Mouse (Mus musculus) heart, adult 2 months (tissue): ENCODE results near the gene Camkv. TPM values are rescaled to one million over a fixed set of nuclear protein-coding genes. Genes with fewer than 3 reads are reported as not detected.

Experiments
- DNase-seq, 2 experiments: peaks; one replicate each; pipeline ENCODE4 v3.0.0; 2021
- H3K27ac ChIP-seq: fragments of 200-600 bp; 2 replicates; pipeline ENCODE4 v1.8.1; 2022
- H3K27me3 ChIP-seq: fragments of 200-500 bp; 2 replicates; pipeline ENCODE4 v1.6.1; 2012; ENCODE audit warnings: mild to moderate bottlenecking, low read length, inconsistent platforms, mixed read lengths; ENCODE audit not compliant: control insufficient read depth, insufficient read depth
- H3K36me3 ChIP-seq: fragments of 200-500 bp; 2 replicates; pipeline ENCODE4 v1.6.1; 2012; ENCODE audit warnings: low read length, inconsistent platforms; ENCODE audit not compliant: control insufficient read depth, insufficient read depth
- H3K4me1 ChIP-seq: fragments of 200-500 bp; 2 replicates; pipeline ENCODE4 v1.6.1; 2011; ENCODE audit warnings: low read length; ENCODE audit not compliant: control insufficient read depth, insufficient read depth
- H3K4me3 ChIP-seq: fragments of 200-600 bp; 2 replicates; pipeline ENCODE4 v1.8.1; 2022
- H3K79me2 ChIP-seq: fragments of 200-500 bp; replicated peaks from 2 replicates; pipeline ENCODE4 v1.6.1; 2012; ENCODE audit warnings: mild to moderate bottlenecking, inconsistent platforms, low read length, moderate library complexity, mixed read lengths; ENCODE audit not compliant: control insufficient read depth, insufficient read depth
- H3K9ac ChIP-seq: fragments of 200-500 bp; 2 replicates; pipeline ENCODE4 v1.6.1; 2012; ENCODE audit warnings: low read depth, mild to moderate bottlenecking, control low read depth, inconsistent platforms, low read length, mixed read lengths
- CTCF ChIP-seq: fragments of 200-600 bp; IDR thresholded peaks from 2 replicates; pipeline ENCODE4 v1.8.1; 2022; ENCODE audit warnings: antibody characterized with exemption, mild to moderate bottlenecking, moderate library complexity
- EP300 ChIP-seq: fragments of 200-500 bp; IDR thresholded peaks from 2 replicates; pipeline ENCODE4 v1.6.1; 2011; ENCODE audit warnings: low read depth, low read length, control low read depth; ENCODE audit not compliant: insufficient read depth
- POLR2A ChIP-seq: fragments of 200-500 bp; IDR thresholded peaks from 2 replicates; pipeline ENCODE4 v1.6.1; 2011; ENCODE audit warnings: mild to moderate bottlenecking, low read depth, low read length, control low read depth; ENCODE audit not compliant: insufficient read depth
- WGBS: fragments of 180-500 bp; shearing (Covaris S2); methylation state at CpG from one replicate; pipeline ENCODE4 v1.1.7; 2018; 5-methylcytosine and 5-hydroxymethylcytosine counted together
- intact Hi-C: fragments of 180-260 bp; cut with DNase I; formaldehyde crosslinking; loops from one replicate; pipeline ENCODE4 v1.15.1; 2025
- polyA plus RNA-seq: library from polyadenylated mRNA; depleted of rRNA; stranded (reverse); fragments of >200 nt; gene quantifications from 2 replicates; pipeline ENCODE4 v1.2.3, GENCODE M21; 2012
- total RNA-seq, 2 experiments: library from RNA; stranded (reverse); gene quantifications; 2 replicates each; pipeline ENCODE4 v1.2.3; 2021

Gene Camkv
- total and polyA plus RNA-seq, 3 experiments: 0.02 TPM; not detected in 2

- Histone ChIP-seq H3K9ac (peak overlapping the region; percentile 14; the same call in 1 of the 2 replicates), H3K4me1 (peaks cover 4% of the 10 kb centered on the region), H3K27ac (peak overlapping the region; percentile 74), H3K27me3 (no peaks in the 10 kb centered on the region), H3K4me3 (peak overlapping the region; percentile 45), H3K36me3 (no peaks in the 10 kb centered on the region), H3K79me2 (no peaks in the 10 kb centered on the region)
- intact Hi-C loops: no loop called here
- WGBS: 76% methylated on average over 14 of the region's 14 CpGs
- TF ChIP-seq EP300 (no peak), POLR2A (0 out of 2 replicates have a peak, but pooled peaks have one; percentile 10), CTCF (no peak)
- DNase-seq: peak in 1 of 2 experiments; percentile 50
Measured at GRCm38 (mm10) chr9:107907801-107908120, 27.7 kb upstream of the Camkv start.

GRCm38 (mm10) chr9:107908410-107909158, 26.9 kb upstream of the Camkv start:
- Histone ChIP-seq H3K9ac (peak overlapping the region; percentile 12), H3K4me3 (peak overlapping the region; percentile 16; the same call in 1 of the 2 replicates), H3K4me1 (peaks cover 4% of the 10 kb centered on the region), H3K27me3 (no peaks in the 10 kb centered on the region), H3K79me2 (no peaks in the 10 kb centered on the region), H3K27ac (peak overlapping the region; percentile 74), H3K36me3 (no peaks in the 10 kb centered on the region)
- WGBS: 36% methylated on average over 18 of the region's 18 CpGs
- intact Hi-C loops: no loop called here
- TF ChIP-seq CTCF (no peak), POLR2A (peak; percentile 69; the same call in 1 of the 2 replicates), EP300 (0 out of 2 replicates have a peak, but pooled peaks have one; percentile 21)
- DNase-seq: peak; percentile 67 to 73

GRCm38 (mm10) chr9:107910025-107910769, 25.3 kb upstream of the Camkv start:
- no peak for DNase-seq
- Histone ChIP-seq H3K27ac (no peak overlapping the region), H3K9ac (no peak overlapping the region), H3K36me3 (no peaks in the 10 kb centered on the region), H3K27me3 (no peaks in the 10 kb centered on the region), H3K79me2 (no peaks in the 10 kb centered on the region), H3K4me3 (no peak overlapping the region), H3K4me1 (peaks cover 4% of the 10 kb centered on the region)
- intact Hi-C loops: no loop called here
- 62% methylated on average over 15 of the region's 15 CpGs for WGBS
- TF ChIP-seq CTCF (no peak), EP300 (no peak), POLR2A (no peak)

GRCm38 (mm10) chr9:107914764-107915420, 20.6 kb upstream of the Camkv start:
- H3K36me3 ChIP-seq: no peaks in the 10 kb centered on the region
- no peak overlapping the region for H3K9ac ChIP-seq
- H3K4me3 ChIP-seq: no peak overlapping the region
- H3K79me2 ChIP-seq: no peaks in the 10 kb centered on the region
- 75% methylated on average over 16 of the region's 16 CpGs for WGBS
- H3K4me1 ChIP-seq: no peaks in the 10 kb centered on the region
- no peak for TF ChIP-seq CTCF
- TF ChIP-seq POLR2A: no peak
- no peak for TF ChIP-seq EP300
- DNase-seq: no peak
- intact Hi-C loops: no loop called here
- H3K27ac ChIP-seq: no peak overlapping the region
- no peaks in the 10 kb centered on the region for H3K27me3 ChIP-seq

- intact Hi-C loops: no loop called here
Measured at GRCm38 (mm10) chr9:107917895-107918608, 17.4 kb upstream of the Camkv start.

More at GRCm38 (mm10) chr9:107917895-107918608, 17.4 kb upstream of the Camkv start:
- Histone ChIP-seq H3K4me3 (no peak overlapping the region), H3K9ac (no peak overlapping the region), H3K4me1 (no peaks in the 10 kb centered on the region), H3K27me3 (no peaks in the 10 kb centered on the region), H3K27ac (no peak overlapping the region), H3K79me2 (no peaks in the 10 kb centered on the region), H3K36me3 (no peaks in the 10 kb centered on the region)
- TF ChIP-seq EP300: no peak
- TF ChIP-seq CTCF: no peak
- TF ChIP-seq POLR2A: no peak
- DNase-seq: no peak
- 46% methylated on average over 13 of the region's 13 CpGs for WGBS
